Mouse (Mus musculus) limb, embryonic 14.5 days (tissue): ENCODE measurements around the gene Sez6l2. TPM values are rescaled to one million over a fixed set of nuclear protein-coding genes. Genes with fewer than 3 reads are reported as not detected.

Source experiments
- ATAC-seq: fragments of 200-750 bp; cut with Nextera tagmentation; 2 replicates; pipeline ENCODE4 v1.8.0; 2017; ENCODE audit warnings: low read depth, moderate number of reproducible peaks, moderate TSS enrichment; ENCODE audit not compliant: low FRiP score
- DNase-seq: peaks from one replicate; pipeline ENCODE4 v3.0.0-alpha.2; 2015; ENCODE audit warnings: low spot score
- H3K27ac ChIP-seq: fragments of 300-500 bp; sonication (generic); replicated peaks from 2 replicates; pipeline ENCODE4 v1.5.1; 2014; ENCODE audit warnings: low read depth, mild to moderate bottlenecking, low read length, moderate library complexity, mixed read lengths
- H3K27me3 ChIP-seq: fragments of 300-500 bp; sonication (generic); 2 replicates; pipeline ENCODE4 v1.6.1; 2014; ENCODE audit warnings: low read length, mixed read lengths; ENCODE audit not compliant: control insufficient read depth, insufficient read depth
- H3K36me3 ChIP-seq: fragments of 300-500 bp; sonication (generic); 2 replicates; pipeline ENCODE4 v1.6.1; 2014; ENCODE audit warnings: mild to moderate bottlenecking, low read length, moderate library complexity, mixed read lengths; ENCODE audit not compliant: control insufficient read depth, insufficient read depth
- H3K4me1 ChIP-seq: fragments of 300-500 bp; sonication (generic); 2 replicates; pipeline ENCODE4 v1.6.1; 2014; ENCODE audit warnings: antibody characterized with exemption, low read length, mixed read lengths; ENCODE audit not compliant: control insufficient read depth, insufficient read depth
- H3K4me2 ChIP-seq: fragments of 300-500 bp; sonication (generic); replicated peaks from 2 replicates; pipeline ENCODE4 v1.6.1; 2014; ENCODE audit warnings: low read depth, mild to moderate bottlenecking, low read length, moderate library complexity; ENCODE audit not compliant: severe bottlenecking
- H3K4me3 ChIP-seq: fragments of 300-500 bp; sonication (generic); replicated peaks from 2 replicates; pipeline ENCODE4 v1.5.1; 2014; ENCODE audit warnings: low read length
- H3K9ac ChIP-seq: fragments of 300-500 bp; sonication (generic); 2 replicates; pipeline ENCODE4 v1.6.1; 2014; ENCODE audit warnings: mild to moderate bottlenecking, low read depth, low read length, moderate library complexity; ENCODE audit not compliant: severe bottlenecking
- H3K9me3 ChIP-seq: fragments of 300-500 bp; sonication (generic); 2 replicates; pipeline ENCODE4 v1.6.1; 2016; ENCODE audit warnings: low read length; ENCODE audit not compliant: control insufficient read depth
- POLR2A ChIP-seq: fragments of 200-500 bp; IDR thresholded peaks from 2 replicates; pipeline ENCODE4 v1.8.0; 2012; ENCODE audit warnings: inconsistent platforms, mild to moderate bottlenecking, moderate library complexity, borderline replicate concordance; ENCODE audit not compliant: insufficient read depth, insufficient read length; ENCODE audit errors: extremely low read depth
- WGBS: fragments of 180-500 bp; shearing (Covaris S2); extraction: QIAGEN DNeasy Blood & Tissue Kit; methylation state at CpG from one replicate; pipeline ENCODE4 v1.1.7; 2014; 5-methylcytosine and 5-hydroxymethylcytosine counted together
- polyA plus RNA-seq, 2 experiments: library from polyadenylated mRNA; depleted of rRNA in 1 of 2; stranded (reverse) in 1 of 2; unstranded in 1 of 2; fragments of >200 nt; fragmentation: Nextera tagmentation in 1 of 2; extraction: Ambion mirVana in 1 of 2; gene quantifications; 2 replicates each; pipeline versions ENCODE4 v1.2.1 to v1.2.3; 2012 to 2014

The Sez6l2 gene
- polyA plus RNA-seq, 2 experiments = 1.6 to 2.5 TPM

DNA sequence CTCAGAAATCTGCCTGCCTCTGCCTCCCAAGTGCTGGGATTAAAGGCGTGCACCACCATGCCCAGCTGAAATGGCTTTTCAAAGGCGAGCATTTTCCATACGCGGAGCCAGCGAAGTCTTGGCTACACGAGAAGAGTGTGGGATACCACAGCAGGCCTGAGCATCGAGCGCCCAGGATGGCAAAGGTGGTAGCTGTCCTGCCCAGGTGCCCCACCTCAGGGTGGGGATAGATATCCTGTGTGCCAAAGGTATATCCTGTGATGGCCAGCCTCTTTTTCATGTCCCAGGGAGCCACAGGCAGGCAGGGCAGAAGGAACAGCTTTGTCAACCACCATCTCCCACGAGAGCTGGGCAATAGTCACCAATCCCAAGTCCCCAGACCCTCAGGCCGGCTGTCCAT is 62.5 kb downstream of the Sez6l2 start:
- no peak overlapping the region for H3K4me2 ChIP-seq
- H3K4me1 ChIP-seq = peaks cover 14% of the 10 kb centered on the region
- no peaks in the 10 kb centered on the region for H3K27me3 ChIP-seq
- H3K9ac ChIP-seq = no peak overlapping the region
- peaks cover 35% of the 10 kb centered on the region for H3K36me3 ChIP-seq
- 98% methylated on average over 10 of the region's 10 CpGs for WGBS
- no peaks in the 10 kb centered on the region for H3K9me3 ChIP-seq
- no peak for TF ChIP-seq POLR2A
- DNase-seq (no peak), ATAC-seq (no peak)
- no peak overlapping the region for H3K27ac ChIP-seq
- H3K4me3 ChIP-seq = no peak overlapping the region

DNA sequence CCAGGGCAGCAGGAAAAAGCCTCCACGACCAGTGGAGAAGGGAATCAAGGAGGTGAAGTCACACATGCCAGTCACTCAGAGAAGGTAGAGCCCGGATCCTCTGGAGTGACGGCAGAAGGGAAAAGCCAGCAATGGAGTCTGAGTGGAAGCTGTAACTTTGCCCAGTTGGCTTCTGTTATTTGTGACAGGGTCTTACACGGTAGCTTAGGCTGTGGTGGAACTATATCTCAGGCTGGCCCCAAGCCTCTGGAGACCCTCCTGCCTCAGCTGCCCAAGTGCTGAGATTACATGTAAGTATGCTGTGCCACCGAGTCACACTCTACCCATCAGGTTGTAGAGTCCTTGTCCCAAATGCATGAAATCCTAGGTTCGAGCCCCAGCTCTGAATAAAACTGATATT is 63.0 kb downstream of the Sez6l2 start:
- Histone ChIP-seq H3K4me3 (no peak overlapping the region), H3K4me1 (peaks cover 19% of the 10 kb centered on the region), H3K4me2 (no peak overlapping the region), H3K9me3 (no peaks in the 10 kb centered on the region), H3K36me3 (peaks cover 35% of the 10 kb centered on the region), H3K27me3 (no peaks in the 10 kb centered on the region), H3K27ac (no peak overlapping the region), H3K9ac (no peak overlapping the region)
- ATAC-seq (no peak), DNase-seq (no peak)
- WGBS = 92% methylated on average over 6 of the region's 6 CpGs
- TF ChIP-seq POLR2A = no peak

GRCm38 (mm10) chr7:127014320-127014719 is 64.0 kb downstream of the Sez6l2 start, which contains the start of gene Mvp:
Gene Mvp, minus strand, starts transcription at chr7:127014621.
- no peak for ATAC-seq
- peaks cover 35% of the 10 kb centered on the region for H3K36me3 ChIP-seq
- H3K4me2 ChIP-seq = peak within 1 kb of the TSS; percentile 90; the same call in 1 of the 2 replicates
- 42% methylated on average over 11 of the region's 11 CpGs for WGBS
- DNase-seq = no peak
- H3K27me3 ChIP-seq = no peaks in the 10 kb centered on the region
- no peaks in the 10 kb centered on the region for H3K9me3 ChIP-seq
- H3K27ac ChIP-seq = no peak within 1 kb of the TSS
- peaks cover 21% of the 10 kb centered on the region for H3K4me1 ChIP-seq
- TF ChIP-seq POLR2A = no peak
- H3K9ac ChIP-seq = peak within 1 kb of the TSS; percentile 25; the same call in 1 of the 2 replicates
- H3K4me3 ChIP-seq = peak within 1 kb of the TSS; percentile 75

DNA sequence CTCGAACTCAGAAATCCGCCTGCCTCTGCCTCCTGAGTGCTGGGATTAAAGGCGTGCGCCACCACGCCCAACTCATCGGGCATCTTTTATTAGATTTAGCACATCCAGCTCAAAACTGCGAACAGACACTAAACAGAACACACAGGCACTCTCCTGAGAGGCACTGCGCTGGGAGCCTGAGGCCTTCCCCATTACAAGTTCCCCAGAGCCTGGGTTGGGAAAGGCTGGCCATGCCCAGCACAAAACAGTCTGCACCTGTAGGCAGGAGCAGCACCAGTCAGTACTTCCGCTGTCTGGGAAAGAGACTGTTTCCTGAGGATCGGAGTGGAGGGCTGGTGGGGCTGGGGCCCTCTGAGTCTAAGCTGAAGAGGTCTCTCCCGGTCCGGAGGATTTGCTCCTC is 64.6 kb downstream of the Sez6l2 start:
- peaks cover 28% of the 10 kb centered on the region for H3K4me1 ChIP-seq
- no peak for TF ChIP-seq POLR2A
- 0 out of 2 replicates have a peak overlapping the region, but pooled peaks have one; percentile 90 for H3K4me2 ChIP-seq
- H3K36me3 ChIP-seq = peaks cover 35% of the 10 kb centered on the region
- no peaks in the 10 kb centered on the region for H3K27me3 ChIP-seq
- no peaks in the 10 kb centered on the region for H3K9me3 ChIP-seq
- ATAC-seq (no peak), DNase-seq (no peak)
- 87% methylated on average over 12 of the region's 12 CpGs for WGBS
- no peak overlapping the region for H3K27ac ChIP-seq
- H3K9ac ChIP-seq = peak overlapping the region; percentile 25; the same call in 1 of the 2 replicates
- no peak overlapping the region for H3K4me3 ChIP-seq

- peaks cover 35% of the 10 kb centered on the region for H3K36me3 ChIP-seq
- ATAC-seq (no peak), DNase-seq (peak; percentile 47)
- H3K27ac ChIP-seq = peak overlapping the region; percentile 93
- H3K9me3 ChIP-seq = no peaks in the 10 kb centered on the region
- no peak for TF ChIP-seq POLR2A
- peaks cover 37% of the 10 kb centered on the region for H3K4me1 ChIP-seq
- H3K4me3 ChIP-seq = peak overlapping the region; percentile 75
- peak overlapping the region; percentile 90 for H3K4me2 ChIP-seq
- peak overlapping the region; percentile 80 for H3K9ac ChIP-seq
- 2% methylated on average over 10 of the region's 10 CpGs for WGBS
- H3K27me3 ChIP-seq = no peaks in the 10 kb centered on the region
These were observed 65.7 kb downstream of the Sez6l2 start for GRCm38 (mm10) chr7:127016081-127016480.

DNA sequence TGATC is 65.9 kb downstream of the Sez6l2 start, which contains the start of gene Pagr1b:
Gene Pagr1b, minus strand, starts transcription at position 4 of the 5 bp plus-strand sequence.
- peak within 1 kb of the TSS; percentile 90 for H3K4me2 ChIP-seq
- peak within 1 kb of the TSS; percentile 75 for H3K4me3 ChIP-seq
- H3K36me3 ChIP-seq = peaks cover 35% of the 10 kb centered on the region
- no peaks in the 10 kb centered on the region for H3K27me3 ChIP-seq
- H3K4me1 ChIP-seq = peaks cover 37% of the 10 kb centered on the region
- ATAC-seq (no peak), DNase-seq (no peak)
- H3K9me3 ChIP-seq = no peaks in the 10 kb centered on the region
- H3K9ac ChIP-seq = peak within 1 kb of the TSS; percentile 80
- H3K27ac ChIP-seq = peak within 1 kb of the TSS; percentile 93
- no peak for TF ChIP-seq POLR2A
